Mouse (Mus musculus) erythroblast, embryonic 14.5 days (primary cell): Measurements from ENCODE around the gene Klhl9.
"Not testable (repeated sequence)": the region's sequence is repeated elsewhere in the genome, so short reads cannot be mapped to it uniquely, and the experiment has no call there.

Experiments
- GATA1 ChIP-seq: IDR thresholded peaks from 2 replicates; pipeline ENCODE4 v1.6.1; 2012; ENCODE audit warnings: low read length, inconsistent platforms, mixed read lengths
- TAL1 ChIP-seq: IDR thresholded peaks from 3 replicates; pipeline ENCODE4 v1.6.1; 2012; ENCODE audit warnings: low read length, inconsistent platforms, mixed read lengths

GRCm38 (mm10) chr4:88754818-88755340, 32.6 kb upstream of the Klhl9 start, which contains the start of gene Gm13271:
- not testable (repeated sequence) for TF ChIP-seq GATA1, TAL1
